Mouse (Mus musculus) left cerebral cortex, postnatal 14 days (tissue): ENCODE results near the gene Aldh1l1. TPM values are rescaled to one million over a fixed set of nuclear protein-coding genes. Genes with fewer than 3 reads are reported as not detected.

Source experiments
- DNase-seq, 2 experiments: peaks; one replicate each; pipeline ENCODE4 v3.0.0; 2021 to 2022; ENCODE audit warnings: low spot score in 2 of 2, mixed read lengths in 1 of 2
- intact Hi-C: fragments of 180-260 bp; cut with DNase I; formaldehyde crosslinking; loops from one replicate; pipeline ENCODE4 v1.15.1; 2025
- total RNA-seq, 2 experiments: library from RNA; stranded (reverse); gene quantifications; 2 replicates each; pipeline ENCODE4 v1.2.3; 2021

Aldh1l1 gene
- total RNA-seq, 2 experiments from 2014 or later = 61.4 to 65.8 TPM

- intact Hi-C loops = loop anchor here (5.0 kb wide), 1 partner anchor 103 kb away; no protein-coding TSS in a partner anchor
- peak; percentile 72 to 87 for DNase-seq
These were observed 48.7 kb downstream of the Aldh1l1 start for GRCm38 (mm10) chr6:90534701-90535475.

- intact Hi-C loops = loop anchor here (5.0 kb wide), 1 partner anchor 105 kb away; no protein-coding TSS in a partner anchor
- DNase-seq = no peak
These were observed 50.6 kb downstream of the Aldh1l1 start for GRCm38 (mm10) chr6:90536824-90537223.

GRCm38 (mm10) chr6:90537941-90538340 is 51.7 kb downstream of the Aldh1l1 start:
- intact Hi-C loops = loop anchor here (5.0 kb wide), 1 partner anchor 106 kb away; no protein-coding TSS in a partner anchor
- peak; percentile 90 to 93 for DNase-seq

- no peak for DNase-seq
- intact Hi-C loops = loop anchor here (5.0 kb wide), 1 partner anchor 107 kb away; no protein-coding TSS in a partner anchor
These were observed 53.0 kb downstream of the Aldh1l1 start for GRCm38 (mm10) chr6:90539271-90539670.

- DNase-seq = no peak
- intact Hi-C loops = no loop called here
These were observed 54.3 kb downstream of the Aldh1l1 start for GRCm38 (mm10) chr6:90540520-90540919.

- no peak for DNase-seq
- intact Hi-C loops = no loop called here
These were observed 55.1 kb downstream of the Aldh1l1 start for GRCm38 (mm10) chr6:90541367-90541772.

- DNase-seq = no peak
- intact Hi-C loops = no loop called here
These were observed 58.2 kb downstream of the Aldh1l1 start for GRCm38 (mm10) chr6:90544433-90544832.

- intact Hi-C loops = no loop called here
- DNase-seq = no peak
These were observed 60.0 kb downstream of the Aldh1l1 start for GRCm38 (mm10) chr6:90546274-90546673.

- DNase-seq = no peak
- intact Hi-C loops = no loop called here
These were observed 60.8 kb downstream of the Aldh1l1 start for GRCm38 (mm10) chr6:90547041-90547440.

- intact Hi-C loops = no loop called here
- no peak for DNase-seq
These were observed 64.1 kb downstream of the Aldh1l1 start for GRCm38 (mm10) chr6:90550161-90550912.

- intact Hi-C loops = no loop called here
- no peak for DNase-seq
These were observed 65.0 kb downstream of the Aldh1l1 start for GRCm38 (mm10) chr6:90551251-90551650.

- no peak for DNase-seq
- intact Hi-C loops = no loop called here
These were observed 67.0 kb downstream of the Aldh1l1 start for GRCm38 (mm10) chr6:90553197-90553596.

- DNase-seq = no peak
- intact Hi-C loops = no loop called here
These were observed 67.5 kb downstream of the Aldh1l1 start for GRCm38 (mm10) chr6:90553682-90554081.

GRCm38 (mm10) chr6:90556534-90557058 is 70.4 kb downstream of the Aldh1l1 start:
- intact Hi-C loops = no loop called here
- DNase-seq = no peak

GRCm38 (mm10) chr6:90557077-90557476 is 70.8 kb downstream of the Aldh1l1 start:
- intact Hi-C loops = no loop called here
- no peak for DNase-seq

GRCm38 (mm10) chr6:90557829-90558693 is 71.8 kb downstream of the Aldh1l1 start:
- DNase-seq = no peak
- intact Hi-C loops = no loop called here

- no peak for DNase-seq
- intact Hi-C loops = no loop called here
These were observed 74.3 kb downstream of the Aldh1l1 start for GRCm38 (mm10) chr6:90560390-90561058.

- no peak for DNase-seq
- intact Hi-C loops = no loop called here
These were observed 75.1 kb downstream of the Aldh1l1 start for GRCm38 (mm10) chr6:90561234-90561781.
